Mouse (Mus musculus): Measurements from ENCODE around the gene 1500009L16Rik.

DNA sequence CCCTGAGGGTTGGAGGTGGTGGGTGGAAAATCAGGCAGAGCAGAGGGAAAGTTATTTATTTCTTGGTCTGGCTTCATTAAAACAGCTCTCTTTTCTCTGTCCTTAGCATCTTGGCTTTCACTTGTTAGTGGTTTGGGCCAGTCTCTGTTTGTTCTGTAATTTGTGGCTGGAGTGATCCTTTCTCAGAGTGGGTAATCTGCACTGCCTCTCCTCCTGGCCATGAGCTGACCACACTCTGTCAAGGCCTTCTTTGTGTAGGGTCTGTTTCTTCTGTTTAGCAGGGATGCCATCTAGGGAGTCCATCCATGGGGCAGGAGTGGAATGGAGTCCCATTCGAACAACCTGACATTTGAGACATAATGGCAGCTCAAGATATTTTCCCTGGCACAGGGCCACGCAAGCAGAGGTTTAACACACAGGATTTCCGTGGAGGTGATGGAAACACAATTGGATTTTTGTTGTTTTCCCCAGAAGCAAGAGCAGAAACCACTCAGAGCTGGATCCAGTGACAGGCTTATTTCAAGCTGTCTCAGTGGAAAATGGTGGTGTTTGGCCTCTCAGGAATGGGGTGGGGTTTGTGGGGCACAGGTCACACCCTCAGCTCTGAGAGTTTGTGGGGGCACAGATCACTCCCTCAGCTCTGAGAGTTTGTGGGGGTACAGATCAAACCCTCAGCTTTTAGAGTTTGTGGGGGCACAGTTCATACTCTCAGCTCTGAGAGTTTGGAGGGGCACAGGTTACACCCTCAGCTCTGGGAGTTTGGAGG is 63.1 kb downstream of the 1500009L16Rik start:
- TF ChIP-seq CTCF (IDR thresholded peaks at IDR 0.05; ENCODE audit: insufficient read depth, low read depth, low read length) (no peak), POLR2A (IDR thresholded peaks at IDR 0.05; ENCODE audit: insufficient read depth, low read depth, low read length) (no peak)
